ENCODE assay signal across 8 mouse cellular contexts in genomic region chr5:140749062-140749875, GRCm38 (mm10). TPM values are rescaled to one million over a fixed set of nuclear protein-coding genes. Genes with fewer than 3 reads are reported as not detected.
DNase-seq lines count a peak whose midpoint lies in the region; ATAC-seq and TF ChIP-seq lines count a peak whose summit lies in the region.

No protein-coding gene starts in this region.

- peaks cover 0 to 3% of the 10 kb centered on the region in 2 experiments; a peak in 1 of 4 replicates for H3K36me3 ChIP-seq in MEL (ENCODE audit: control insufficient read depth in 1 of 2, insufficient read depth in 2 of 2, low read length in 2 of 2)
- 0 out of 2 replicates have a peak, but pooled peaks cover 6% of the 10 kb centered on the region for H3K36me3 ChIP-seq in forebrain, embryonic 15.5 days
- no peaks in the 10 kb centered on the region for H3K36me3 ChIP-seq in lung, postnatal 0 days (ENCODE audit: insufficient read depth, low read length)

- H3K9ac ChIP-seq in MEL (ENCODE audit: control insufficient read depth, low read depth, low read length, poor library complexity, severe bottlenecking): peak overlapping the region; percentile 79
- no peak overlapping the region for H3K9ac ChIP-seq in forebrain, embryonic 15.5 days (replicated peaks)
- H3K9ac ChIP-seq in lung, postnatal 0 days (replicated peaks; ENCODE audit: low read depth): no peak overlapping the region

- peak overlapping the region; percentile 63 to 69 for H3K4me3 ChIP-seq in MEL (ENCODE audit: control insufficient read depth in 1 of 2, insufficient read depth in 1 of 2, low read depth in 2 of 2, low read length in 2 of 2)
- H3K4me3 ChIP-seq in forebrain, embryonic 15.5 days: 0 out of 2 replicates have a peak overlapping the region, but pooled peaks have one; percentile 16
- peak overlapping the region; percentile 43 for H3K4me3 ChIP-seq in layer of hippocampus, adult 2 months
- peak overlapping the region; percentile 12; the same call in 1 of the 2 replicates for H3K4me3 ChIP-seq in lung, postnatal 0 days (ENCODE audit: low read depth, low read length)

- 18% methylated on average over 12 of the region's 12 CpGs for WGBS in forebrain, embryonic 15.5 days
- 11% methylated on average over 12 of the region's 12 CpGs for WGBS in lung, postnatal 0 days

- peak; percentile 58 for TF ChIP-seq RAD21 in MEL (IDR thresholded peaks at IDR 0.05; ENCODE audit: low read depth, low read length)

- TF ChIP-seq CTCF in MEL (IDR thresholded peaks at IDR 0.05 in 2 of 3, conservative IDR thresholded peaks at IDR 0.05 in 1 of 3; ENCODE audit: control insufficient read depth in 1 of 3, insufficient read depth in 1 of 3, low read depth in 2 of 3, low read length in 3 of 3, poor library complexity in 1 of 3, severe bottlenecking in 1 of 3): peak; percentile 92 to 93 (median 92)
- TF ChIP-seq CTCF in layer of hippocampus, adult 2 months (conservative IDR thresholded peaks at IDR 0.05): peak; percentile 85
- peak; percentile 95 for TF ChIP-seq CTCF in lung, postnatal 0 days (IDR thresholded peaks at IDR 0.05)

- peak; percentile 75 for ATAC-seq in forebrain, embryonic 15.5 days (replicated peaks)
- peak; percentile 84 for ATAC-seq in lung, postnatal 0 days

- H3K27ac ChIP-seq in MEL (ENCODE audit: control insufficient read depth, low read depth, low read length): peak overlapping the region; percentile 75
- H3K27ac ChIP-seq in forebrain, embryonic 15.5 days (replicated peaks): no peak overlapping the region; the same call in 1 of the 2 replicates
- H3K27ac ChIP-seq in layer of hippocampus, adult 2 months: peak overlapping the region; percentile 69; the same call in 1 of the 2 replicates
- H3K27ac ChIP-seq in lung, postnatal 0 days (ENCODE audit: low read length): 0 out of 2 replicates have a peak overlapping the region, but pooled peaks have one; percentile 7

- peaks cover 0 to 14% of the 10 kb centered on the region in 2 experiments; a peak in 2 of 4 replicates for H3K4me1 ChIP-seq in MEL (ENCODE audit: control insufficient read depth in 1 of 2, insufficient read depth in 2 of 2, low read length in 2 of 2)
- peaks cover 10% of the 10 kb centered on the region for H3K4me1 ChIP-seq in forebrain, embryonic 15.5 days
- no peaks in the 10 kb centered on the region for H3K4me1 ChIP-seq in lung, postnatal 0 days (ENCODE audit: insufficient read depth, low read depth, low read length)

- TF ChIP-seq EP300 in MEL (IDR thresholded peaks at IDR 0.05; ENCODE audit: low read depth in 1 of 2, low read length in 2 of 2): peak in 1 of 2 experiments; percentile 41; a peak in 1 of 4 replicates
- no peak for TF ChIP-seq EP300 in lung, postnatal 0 days (IDR thresholded peaks at IDR 0.05)

- H3K4me2 ChIP-seq in forebrain, embryonic 15.5 days (replicated peaks): peak overlapping the region; percentile 27
- H3K4me2 ChIP-seq in lung, postnatal 0 days (replicated peaks; ENCODE audit: low read depth, low read length): peak overlapping the region; percentile 48

- TF ChIP-seq POLR2A in MEL (IDR thresholded peaks at IDR 0.05; ENCODE audit: control insufficient read depth in 1 of 2, insufficient read depth in 1 of 2, low read depth in 1 of 2, low read length in 2 of 2, poor library complexity in 1 of 2): peak in 1 of 2 experiments; percentile 54; a peak in 1 of 4 replicates

- no peaks in the 10 kb centered on the region for H3K9me3 ChIP-seq in MEL (replicated peaks; ENCODE audit: insufficient read depth, low read length)
- H3K9me3 ChIP-seq in forebrain, embryonic 15.5 days: no peaks in the 10 kb centered on the region
- H3K9me3 ChIP-seq in lung, postnatal 0 days (ENCODE audit: low read length): no peaks in the 10 kb centered on the region

- no peaks in the 10 kb centered on the region for H3K79me2 ChIP-seq in MEL (ENCODE audit: control insufficient read depth, insufficient read depth, low read length, poor library complexity)

- H3K27me3 ChIP-seq in MEL (ENCODE audit: control insufficient read depth in 1 of 2, insufficient read depth in 2 of 2, low read length in 2 of 2): no peaks in the 10 kb centered on the region
- H3K27me3 ChIP-seq in forebrain, embryonic 15.5 days: no peaks in the 10 kb centered on the region
- H3K27me3 ChIP-seq in lung, postnatal 0 days (replicated peaks; ENCODE audit: insufficient read depth, low read length): no peaks in the 10 kb centered on the region

- DNase-seq in MEL (ENCODE audit: low read depth, low spot score): peak; percentile 92
- peak; percentile 78 to 80 for DNase-seq in cerebellum, adult 18-20 months
- DNase-seq in heart, postnatal 4 days: peak; percentile 85
- DNase-seq in layer of hippocampus, adult 2 months (ENCODE audit: low spot score in 2 of 2): peak; percentile 62 to 71
- peak; percentile 90 for DNase-seq in lung, postnatal 0 days (ENCODE audit: low spot score)
- DNase-seq in ovary, postnatal 10 days (ENCODE audit: low spot score): peak; percentile 27
- DNase-seq in thymus, postnatal 10 days (ENCODE audit: low spot score in 2 of 2): peak; percentile 39 to 73

TF ChIP-seq in MEL, 35 proteins besides CTCF, POLR2A, EP300 and RAD21 (continues in another document):
- no peak for TF ChIP-seq UBTF (IDR thresholded peaks at IDR 0.05; ENCODE audit: borderline replicate concordance, insufficient read depth, low read depth, low read length)
- TF ChIP-seq MAX (IDR thresholded peaks at IDR 0.05; ENCODE audit: low read length): peak; percentile 34; the same call in 1 of the 2 replicates
- TF ChIP-seq ELF1 (IDR thresholded peaks at IDR 0.05; ENCODE audit: low read depth, low read length): peak; percentile 23; the same call in 1 of the 2 replicates
- no peak for TF ChIP-seq CHD2 (IDR thresholded peaks at IDR 0.05; ENCODE audit: low read length)
- no peak for TF ChIP-seq BHLHE40 (IDR thresholded peaks at IDR 0.05; ENCODE audit: borderline replicate concordance, low read depth, low read length)
- TF ChIP-seq KAT2A (conservative IDR thresholded peaks at IDR 0.05; ENCODE audit: low read depth, low read length): no peak; the same call in 1 of the 2 replicates
- no peak for TF ChIP-seq TAL1 (IDR thresholded peaks at IDR 0.05; ENCODE audit: low read length)
- TF ChIP-seq ETS1 (IDR thresholded peaks at IDR 0.05; ENCODE audit: low read depth, low read length): peak; percentile 32; the same call in 1 of the 2 replicates
- TF ChIP-seq ZMIZ1 (IDR thresholded peaks at IDR 0.05; ENCODE audit: low read depth, low read length): peak; percentile 52; the same call in 1 of the 2 replicates
- TF ChIP-seq MAFK (IDR thresholded peaks at IDR 0.05; ENCODE audit: borderline replicate concordance, low read depth, low read length): no peak
- no peak; the same call in 1 of the 2 replicates for TF ChIP-seq JUND (IDR thresholded peaks at IDR 0.05; ENCODE audit: low read depth, low read length)
- no peak for TF ChIP-seq CHD1 (IDR thresholded peaks at IDR 0.05; ENCODE audit: low read depth, low read length)
- peak; percentile 77 for TF ChIP-seq HCFC1 (IDR thresholded peaks at IDR 0.05; ENCODE audit: low read depth, low read length)
- TF ChIP-seq GATA1 (IDR thresholded peaks at IDR 0.05; ENCODE audit: low read depth, low read length): peak; percentile 46; the same call in 1 of the 2 replicates
- no peak for TF ChIP-seq ZKSCAN1 (IDR thresholded peaks at IDR 0.05; ENCODE audit: low read depth, low read length)
- TF ChIP-seq MYC (IDR thresholded peaks at IDR 0.05; ENCODE audit: low read depth, low read length): 0 out of 2 replicates have a peak, but pooled peaks have one; percentile 30
- peak; percentile 3; the same call in 1 of the 2 replicates for TF ChIP-seq USF1 (IDR thresholded peaks at IDR 0.05; ENCODE audit: low read depth, low read length)
- peak; percentile 41; the same call in 1 of the 2 replicates for TF ChIP-seq POLR2AphosphoS2 (IDR thresholded peaks at IDR 0.05; ENCODE audit: low read length)
- TF ChIP-seq NRF1 (IDR thresholded peaks at IDR 0.05; ENCODE audit: insufficient read depth, low read depth, low read length, poor library complexity, severe bottlenecking): no peak
- TF ChIP-seq MYB (IDR thresholded peaks at IDR 0.05; ENCODE audit: low read depth, low read length): no peak
- peak; percentile 56 for TF ChIP-seq TCF12 (IDR thresholded peaks at IDR 0.05; ENCODE audit: low read depth, low read length)
- TF ChIP-seq E2F4 (IDR thresholded peaks at IDR 0.05; ENCODE audit: borderline replicate concordance, low read depth, low read length): no peak
- TF ChIP-seq SMC3 (IDR thresholded peaks at IDR 0.05; ENCODE audit: low read depth, low read length): peak; percentile 78
- TF ChIP-seq RCOR1 (IDR thresholded peaks at IDR 0.05; ENCODE audit: low read depth, low read length): no peak
- TF ChIP-seq POLR2AphosphoS5 (IDR thresholded peaks at IDR 0.05; ENCODE audit: borderline replicate concordance, low read depth, low read length): no peak

RNA-seq across cellular contexts. Expression of gene Amz1, which starts 25.3 kb away (rescaled TPM):
- total RNA-seq in MEL (2012; rRNA removed): 1.7 TPM in 2 replicates
- under 1 TPM in 1 of 2 experiments, not detected in 1; 0.68 TPM for polyA plus RNA-seq in MEL (2012; ENCODE audit: insufficient read depth in 1 of 2, insufficient read length in 2 of 2, low read depth in 1 of 2, low replicate concordance in 2 of 2, missing spikeins in 1 of 2)
- polyA plus RNA-seq in forebrain, embryonic 15.5 days (2015; fragmentation: Nextera tagmentation; extraction: Ambion mirVana): 4.4 and 5.3 TPM in 2 replicates
- total RNA-seq in heart, postnatal 4 days (2021): 1 to 10 TPM in 1 of 2 experiments, under 1 TPM in 1; 0.93 to 1.5 TPM
- 10 to 100 TPM; 13.8 to 13.9 TPM for total RNA-seq in layer of hippocampus, adult 2 months (2021)
- 2.7 and 3.3 TPM in 2 replicates for polyA plus RNA-seq in lung, postnatal 0 days (2015; fragmentation: Nextera tagmentation; extraction: Ambion mirVana)

RNA-seq across cellular contexts. Expression of gene Brat1, which starts 44.5 kb away (rescaled TPM):
- 11.6 and 13.7 TPM in 2 replicates for total RNA-seq in MEL (2012; rRNA removed)
- polyA plus RNA-seq in MEL (2012; ENCODE audit: insufficient read depth in 1 of 2, insufficient read length in 2 of 2, low read depth in 1 of 2, low replicate concordance in 2 of 2, missing spikeins in 1 of 2): 10 to 100 TPM in 1 of 2 experiments, not detected in 1; 14.2 TPM
- 26.3 and 28.2 TPM in 2 replicates for polyA plus RNA-seq in forebrain, embryonic 15.5 days (2015; fragmentation: Nextera tagmentation; extraction: Ambion mirVana)
- total RNA-seq in heart, postnatal 4 days (2021): 1 to 10 TPM; 8.3 to 9.0 TPM
- 10 to 100 TPM; 20.2 to 21.1 TPM for total RNA-seq in layer of hippocampus, adult 2 months (2021)
- polyA plus RNA-seq in lung, postnatal 0 days (2015; fragmentation: Nextera tagmentation; extraction: Ambion mirVana): 15.2 and 16.1 TPM in 2 replicates

RNA-seq across cellular contexts. Expression of gene Iqce, which starts 47.1 kb away (rescaled TPM):
- total RNA-seq in MEL (2012; rRNA removed): 6.4 and 7.3 TPM in 2 replicates
- 10 to 100 TPM in 1 of 2 experiments, not detected in 1; 21.2 TPM for polyA plus RNA-seq in MEL (2012; ENCODE audit: insufficient read depth in 1 of 2, insufficient read length in 2 of 2, low read depth in 1 of 2, low replicate concordance in 2 of 2, missing spikeins in 1 of 2)
- polyA plus RNA-seq in forebrain, embryonic 15.5 days (2015; fragmentation: Nextera tagmentation; extraction: Ambion mirVana): 22.2 and 25.1 TPM in 2 replicates
- total RNA-seq in heart, postnatal 4 days (2021): 10 to 100 TPM; 11.3 to 12.8 TPM
- total RNA-seq in layer of hippocampus, adult 2 months (2021): 10 to 100 TPM; 46.2 to 57.9 TPM
- polyA plus RNA-seq in lung, postnatal 0 days (2015; fragmentation: Nextera tagmentation; extraction: Ambion mirVana): 10.3 and 11.0 TPM in 2 replicates

Comparison
In these comparisons a context has a peak if more than half of its experiments do, and no peak if none do; other contexts are left out.
1. DNase-seq: peak in every context shown above with its lines; median percentile 92 in MEL; 90 in lung, postnatal 0 days; 85 in heart, postnatal 4 days; 79 in cerebellum, adult 18-20 months; 66 in layer of hippocampus, adult 2 months; 56 in thymus, postnatal 10 days; 27 in ovary, postnatal 10 days.
2. H3K4me3 ChIP-seq: peak in every context shown above with its lines; median percentile 66 in MEL; 43 in layer of hippocampus, adult 2 months; 16 in forebrain, embryonic 15.5 days; 12 in lung, postnatal 0 days.